20 mouse cellular contexts compared by ENCODE assay signal in genomic region chr11:32704241-32704890, GRCm38 (mm10).
DNase-seq lines count a peak whose midpoint lies in the region; ATAC-seq and TF ChIP-seq lines count a peak whose summit lies in the region.
"Had no signal": no experiment of that assay in that cellular context is flagged by ENCODE, and none has a peak within 500 bp of the region (broad histone marks: within the 10 kb centered on the region; RNA-seq: fewer than 3 reads in every experiment).

No protein-coding gene starts in this region.

- H3K9me3 ChIP-seq in forebrain, embryonic 14.5 days (replicated peaks; ENCODE audit: control insufficient read depth, low read length) = no peaks in the 10 kb centered on the region
- no peaks in the 10 kb centered on the region for H3K9me3 ChIP-seq in forebrain, postnatal 0 days (ENCODE audit: low read length)
- no peaks in the 10 kb centered on the region for H3K9me3 ChIP-seq in heart, embryonic 11.5 days (replicated peaks; ENCODE audit: control insufficient read depth, low read length)
- no peaks in the 10 kb centered on the region for H3K9me3 ChIP-seq in midbrain, embryonic 16.5 days (replicated peaks; ENCODE audit: control insufficient read depth, low read length, poor library complexity, severe bottlenecking)
- no peaks in the 10 kb centered on the region for H3K9me3 ChIP-seq in midbrain, embryonic 11.5 days (ENCODE audit: control insufficient read depth, low read length)
- H3K9me3 ChIP-seq: embryonic facial prominence, embryonic 13.5 days; forebrain, embryonic 13.5 days; hindbrain, embryonic 10.5 days; intestine, embryonic 15.5 days had no signal

- no peak overlapping the region for H3K27ac ChIP-seq in forebrain, embryonic 14.5 days (ENCODE audit: low read depth, low read length)
- no peak overlapping the region for H3K27ac ChIP-seq in forebrain, postnatal 0 days (ENCODE audit: low read depth, low read length)
- 0 out of 2 replicates have a peak overlapping the region, but pooled peaks have one; percentile 15 for H3K27ac ChIP-seq in heart, embryonic 11.5 days (ENCODE audit: low read depth, low read length)
- H3K27ac ChIP-seq in midbrain, embryonic 16.5 days (ENCODE audit: low read length) = no peak overlapping the region
- H3K27ac ChIP-seq in midbrain, embryonic 11.5 days (ENCODE audit: low read depth, low read length) = no peak overlapping the region
- H3K27ac ChIP-seq: embryonic facial prominence, embryonic 13.5 days; forebrain, embryonic 13.5 days; hindbrain, embryonic 10.5 days; hindbrain, embryonic 14.5 days; intestine, embryonic 15.5 days had no signal

- ATAC-seq in forebrain, embryonic 14.5 days = peak; percentile 32; the same call in 1 of the 2 replicates
- ATAC-seq in forebrain, postnatal 0 days = no peak
- no peak for ATAC-seq in heart, embryonic 11.5 days (replicated peaks; ENCODE audit: insufficient number of reproducible peaks, low FRiP score, low TSS enrichment)
- ATAC-seq in midbrain, embryonic 16.5 days = 0 out of 2 replicates have a peak, but pooled peaks have one; percentile 32
- no peak for ATAC-seq in midbrain, embryonic 11.5 days (ENCODE audit: low FRiP score)
- ATAC-seq: forebrain, embryonic 13.5 days; intestine, embryonic 15.5 days had no signal

- intact Hi-C loops in heart, postnatal 25 days (cut with DNase I) = no loop called here

- H3K4me1 ChIP-seq in forebrain, embryonic 14.5 days (ENCODE audit: control insufficient read depth, insufficient read depth, low read length) = peaks cover 3% of the 10 kb centered on the region; the same call in 1 of the 2 replicates
- H3K4me1 ChIP-seq in forebrain, postnatal 0 days (ENCODE audit: insufficient read depth) = no peaks in the 10 kb centered on the region
- peaks cover 42% of the 10 kb centered on the region for H3K4me1 ChIP-seq in heart, embryonic 11.5 days (ENCODE audit: control insufficient read depth, insufficient read depth, low read length)
- peaks cover 2% of the 10 kb centered on the region; the same call in 1 of the 2 replicates for H3K4me1 ChIP-seq in midbrain, embryonic 16.5 days (ENCODE audit: control insufficient read depth, insufficient read depth, low read length)
- no peaks in the 10 kb centered on the region; the same call in 1 of the 2 replicates for H3K4me1 ChIP-seq in midbrain, embryonic 11.5 days (ENCODE audit: control insufficient read depth, insufficient read depth, low read length)

- 85% methylated on average over 6 of the region's 6 CpGs for WGBS in forebrain, embryonic 14.5 days
- WGBS in forebrain, postnatal 0 days = 77% methylated on average over 6 of the region's 6 CpGs
- 81% methylated on average over 6 of the region's 6 CpGs for WGBS in heart, embryonic 11.5 days (ENCODE audit: insufficient replicate concordance)
- 78% methylated on average over 6 of the region's 6 CpGs for WGBS in midbrain, embryonic 16.5 days
- WGBS in midbrain, embryonic 11.5 days = 90% methylated on average over 6 of the region's 6 CpGs

- no peak overlapping the region for H3K9ac ChIP-seq in forebrain, embryonic 14.5 days (ENCODE audit: low read length)
- no peak overlapping the region for H3K9ac ChIP-seq in forebrain, postnatal 0 days
- no peak overlapping the region for H3K9ac ChIP-seq in heart, embryonic 11.5 days (ENCODE audit: low read depth, low read length)
- no peak overlapping the region for H3K9ac ChIP-seq in midbrain, embryonic 16.5 days (ENCODE audit: low read depth, low read length)
- no peak overlapping the region for H3K9ac ChIP-seq in midbrain, embryonic 11.5 days (ENCODE audit: low read length)
- H3K9ac ChIP-seq: embryonic facial prominence, embryonic 13.5 days; forebrain, embryonic 13.5 days; hindbrain, embryonic 14.5 days; intestine, embryonic 15.5 days had no signal

- no peaks in the 10 kb centered on the region for H3K36me3 ChIP-seq in forebrain, embryonic 14.5 days (ENCODE audit: control insufficient read depth, insufficient read depth, low read length)
- no peaks in the 10 kb centered on the region for H3K36me3 ChIP-seq in forebrain, postnatal 0 days (ENCODE audit: insufficient read depth)
- H3K36me3 ChIP-seq in heart, embryonic 11.5 days (ENCODE audit: control insufficient read depth, insufficient read depth, low read length) = no peaks in the 10 kb centered on the region
- H3K36me3 ChIP-seq in midbrain, embryonic 16.5 days (ENCODE audit: control insufficient read depth, insufficient read depth, low read length) = no peaks in the 10 kb centered on the region
- H3K36me3 ChIP-seq in midbrain, embryonic 11.5 days (ENCODE audit: control insufficient read depth, insufficient read depth, low read length) = no peaks in the 10 kb centered on the region
- H3K36me3 ChIP-seq: embryonic facial prominence, embryonic 13.5 days; intestine, embryonic 15.5 days had no signal

- H3K4me3 ChIP-seq in forebrain, embryonic 14.5 days (ENCODE audit: low read depth, low read length) = no peak overlapping the region
- no peak overlapping the region for H3K4me3 ChIP-seq in forebrain, postnatal 0 days (ENCODE audit: low read depth, low read length)
- no peak overlapping the region for H3K4me3 ChIP-seq in heart, embryonic 11.5 days (ENCODE audit: low read depth, low read length)
- no peak overlapping the region for H3K4me3 ChIP-seq in midbrain, embryonic 16.5 days (ENCODE audit: low read depth, low read length)
- no peak overlapping the region for H3K4me3 ChIP-seq in midbrain, embryonic 11.5 days (ENCODE audit: low read depth, low read length)
- H3K4me3 ChIP-seq: embryonic facial prominence, embryonic 13.5 days; forebrain, embryonic 13.5 days; hindbrain, embryonic 10.5 days; intestine, embryonic 15.5 days had no signal

- no peak for DNase-seq in forebrain, embryonic 14.5 days (ENCODE audit: low spot score)
- no peak for DNase-seq in forebrain, postnatal 0 days
- no peak for DNase-seq in heart, postnatal 25 days (ENCODE audit: low spot score)
- DNase-seq in midbrain, embryonic 11.5 days (ENCODE audit: low spot score, missing footprints) = no peak
- peak; percentile 50 for DNase-seq in brain, embryonic 14.5 days (ENCODE audit: low read depth)
- no peak for DNase-seq in kidney, postnatal 10 days
- DNase-seq: adrenal gland, adult 8-10 months; adrenal gland, postnatal 36 days; cerebellum, adult 11 months; cerebellum, adult 9-10 months; gastrocnemius, postnatal 25 days; heart, postnatal 10 days had no signal

- no peaks in the 10 kb centered on the region for H3K27me3 ChIP-seq in forebrain, embryonic 14.5 days (replicated peaks; ENCODE audit: control insufficient read depth, insufficient read depth, low read length)
- no peaks in the 10 kb centered on the region for H3K27me3 ChIP-seq in forebrain, postnatal 0 days (ENCODE audit: insufficient read depth, low read length)
- no peaks in the 10 kb centered on the region for H3K27me3 ChIP-seq in heart, embryonic 11.5 days (ENCODE audit: control insufficient read depth, insufficient read depth, low read length)
- no peaks in the 10 kb centered on the region for H3K27me3 ChIP-seq in midbrain, embryonic 16.5 days (ENCODE audit: control insufficient read depth, insufficient read depth, low read depth, low read length)
- H3K27me3 ChIP-seq in midbrain, embryonic 11.5 days (ENCODE audit: control insufficient read depth, insufficient read depth, low read length) = no peaks in the 10 kb centered on the region
- H3K27me3 ChIP-seq: embryonic facial prominence, embryonic 13.5 days; forebrain, embryonic 13.5 days; intestine, embryonic 15.5 days; Patski had no signal

- no peak for TF ChIP-seq POLR2A in brain, embryonic 14.5 days (IDR thresholded peaks at IDR 0.05; ENCODE audit: borderline replicate concordance, extremely low read depth, insufficient read depth, insufficient read length, poor library complexity, severe bottlenecking)

- no peak overlapping the region for H3K4me2 ChIP-seq in forebrain, embryonic 14.5 days (ENCODE audit: low read length)
- no peak overlapping the region for H3K4me2 ChIP-seq in forebrain, postnatal 0 days (ENCODE audit: low read depth)
- H3K4me2 ChIP-seq in heart, embryonic 11.5 days = no peak overlapping the region
- no peak overlapping the region for H3K4me2 ChIP-seq in midbrain, embryonic 16.5 days (ENCODE audit: low read length)
- H3K4me2 ChIP-seq in midbrain, embryonic 11.5 days = no peak overlapping the region
- H3K4me2 ChIP-seq: embryonic facial prominence, embryonic 13.5 days; forebrain, embryonic 13.5 days; hindbrain, embryonic 14.5 days; intestine, embryonic 15.5 days had no signal

- TF ChIP-seq CTCF in forebrain, postnatal 0 days (IDR thresholded peaks at IDR 0.05; ENCODE audit: low read depth) = no peak
- TF ChIP-seq CTCF in brain, embryonic 14.5 days (IDR thresholded peaks at IDR 0.05; ENCODE audit: borderline replicate concordance, extremely low read depth, insufficient read depth, insufficient read length) = no peak

Comparison
In these comparisons a context has a peak if more than half of its experiments do, and no peak if none do; other contexts are left out.
1. ATAC-seq: peak in forebrain, embryonic 14.5 days (single experiment) and midbrain, embryonic 16.5 days (single experiment); none in forebrain, postnatal 0 days (single experiment), heart, embryonic 11.5 days (single experiment) and midbrain, embryonic 11.5 days (single experiment).